Mouse (Mus musculus): Measurements from ENCODE around the gene Zfhx3.

Zfhx3 gene

DNA sequence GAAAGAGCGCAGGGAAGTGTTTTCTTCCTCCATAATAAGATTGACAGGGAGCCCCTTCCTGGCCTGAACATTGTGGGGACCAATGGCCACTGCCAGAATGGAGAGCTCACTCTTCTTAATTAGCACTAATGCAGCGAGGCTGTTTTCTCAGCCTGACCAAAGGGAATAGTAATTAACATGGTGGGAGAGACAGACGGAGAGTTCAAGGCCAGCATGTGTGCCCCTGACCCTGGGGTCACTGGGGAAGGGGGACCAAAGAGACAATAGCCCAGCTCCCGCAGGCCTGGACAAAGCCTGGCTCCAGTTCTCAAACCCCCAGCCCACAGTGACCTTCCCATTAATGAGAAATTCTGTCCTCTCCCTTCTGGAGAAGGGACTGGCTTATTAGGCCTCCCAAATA lies 419.0 kb downstream of the Zfhx3 start:
- DNase-seq (ENCODE audit: low spot score in 2 of 2) = no peak

DNA sequence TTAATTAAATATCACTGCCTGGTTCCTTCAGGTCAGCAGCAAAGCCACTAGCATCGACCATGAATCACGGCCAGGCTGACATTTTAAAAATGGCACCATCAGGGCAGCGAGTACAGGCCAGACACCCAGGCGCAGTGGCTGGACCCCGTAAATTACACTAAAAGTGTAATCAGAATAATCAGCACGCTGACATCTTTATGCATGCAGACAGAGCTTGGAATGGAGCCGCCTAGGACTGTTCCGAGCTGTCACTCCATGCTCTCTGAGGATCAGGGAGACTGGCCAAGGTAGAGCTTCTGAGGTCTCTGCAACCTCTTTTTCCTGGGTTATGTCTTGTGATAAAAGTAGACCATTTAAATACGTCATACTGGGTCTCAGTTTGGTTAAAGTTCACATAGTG lies 420.0 kb downstream of the Zfhx3 start:
- DNase-seq (ENCODE audit: low spot score in 2 of 2) = no peak

DNA sequence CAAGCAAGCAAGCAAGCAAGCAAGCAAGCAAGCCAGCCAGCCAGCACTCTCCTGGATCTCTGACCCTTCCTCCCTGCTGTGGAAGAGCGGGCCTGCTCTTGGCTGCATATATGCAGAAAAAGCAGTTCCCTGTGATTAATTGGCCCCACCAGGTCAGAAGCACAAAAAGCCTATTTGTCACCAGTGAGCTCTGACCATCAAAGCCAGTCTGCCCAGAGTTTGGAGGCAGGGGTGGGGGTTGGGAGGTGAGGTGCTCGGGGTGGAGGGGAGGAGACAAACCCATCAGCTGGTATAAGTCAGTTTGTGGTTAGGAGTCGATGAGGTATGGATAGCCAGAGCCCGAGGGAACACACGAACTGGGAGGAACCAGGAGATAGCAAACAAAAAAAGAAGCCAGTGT lies 421.0 kb downstream of the Zfhx3 start:
- DNase-seq (ENCODE audit: low spot score in 2 of 2) = no peak

DNA sequence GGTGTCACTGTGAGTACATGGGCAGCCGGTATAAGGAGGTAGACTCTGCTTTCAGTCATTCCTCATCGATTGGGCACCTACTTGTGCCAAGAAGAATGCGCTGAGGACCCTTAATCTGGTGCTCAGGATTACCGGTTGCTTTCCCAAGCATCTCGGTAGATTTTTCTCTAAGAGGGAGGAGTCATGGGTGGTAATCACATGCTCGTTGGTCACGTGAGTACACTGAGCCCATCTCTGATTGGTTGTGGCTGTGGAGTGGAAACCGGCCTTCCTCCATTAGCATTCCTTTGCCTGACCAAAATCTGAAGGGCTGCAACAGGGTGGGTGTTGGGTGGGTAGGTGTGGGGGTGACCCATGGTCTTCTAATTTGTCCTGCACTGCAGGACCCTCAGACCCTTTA lies 421.4 kb downstream of the Zfhx3 start:
- DNase-seq (ENCODE audit: low spot score in 2 of 2) = no peak

DNA sequence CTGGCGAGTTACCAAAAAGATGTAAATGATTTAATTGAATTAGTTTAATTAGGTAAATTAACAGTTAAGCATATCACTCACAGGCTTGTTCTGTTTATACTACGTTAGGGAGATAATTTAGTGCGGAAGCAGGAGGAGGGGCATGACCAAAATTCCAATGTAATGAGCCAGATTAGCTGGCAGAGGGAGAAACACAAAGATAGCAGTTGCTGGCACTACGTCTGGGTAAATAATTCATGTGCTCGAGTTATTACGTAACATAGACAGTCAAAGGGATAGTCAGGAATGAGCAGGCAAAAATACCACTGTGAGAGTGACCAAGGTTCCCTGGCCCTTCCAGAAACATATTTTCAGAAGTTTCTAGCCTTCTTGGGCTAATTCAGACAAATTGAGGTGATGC lies 426.6 kb downstream of the Zfhx3 start:
- peak; percentile 39 to 64 for DNase-seq (ENCODE audit: low spot score in 2 of 2)

DNA sequence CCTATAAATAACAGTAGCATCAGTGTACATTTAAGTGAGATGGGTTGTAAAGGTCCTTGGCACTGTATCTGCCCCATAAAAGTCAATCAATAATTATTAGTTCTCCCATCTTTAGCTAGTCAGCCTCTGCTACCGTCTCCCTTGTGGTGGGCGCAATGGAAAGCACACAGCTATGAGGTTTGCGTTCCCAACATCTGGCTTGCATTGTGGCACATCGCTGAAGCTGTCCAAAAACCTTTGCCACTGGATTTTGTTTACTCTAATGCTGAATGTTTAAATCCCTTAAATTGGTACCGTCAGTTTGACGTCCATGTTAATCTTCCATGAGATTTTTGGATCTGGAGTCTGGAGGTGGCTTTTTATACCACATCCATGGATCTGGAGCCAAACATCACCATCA lies 428.3 kb downstream of the Zfhx3 start:
- no peak for DNase-seq (ENCODE audit: low spot score in 2 of 2)

DNA sequence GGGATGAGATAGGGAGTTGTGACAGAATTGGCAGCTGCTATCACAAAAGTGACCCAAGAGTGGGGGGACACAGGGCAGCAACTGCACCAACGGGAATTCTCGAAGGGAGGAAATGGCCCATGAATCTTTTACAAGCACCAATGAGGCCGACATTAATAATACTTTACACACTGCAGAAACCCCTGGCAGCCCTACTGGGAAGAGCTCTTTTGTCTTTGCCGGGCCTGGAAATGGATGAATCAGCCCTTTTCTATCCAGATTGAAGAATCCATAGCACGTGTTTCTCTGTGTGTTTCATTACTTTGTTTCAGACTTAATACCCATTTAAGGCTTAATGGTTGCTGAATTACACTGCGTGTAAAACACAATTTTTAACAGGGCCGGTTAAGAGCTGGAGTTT lies 430.6 kb downstream of the Zfhx3 start:
- no peak for DNase-seq (ENCODE audit: low spot score in 2 of 2)

DNA sequence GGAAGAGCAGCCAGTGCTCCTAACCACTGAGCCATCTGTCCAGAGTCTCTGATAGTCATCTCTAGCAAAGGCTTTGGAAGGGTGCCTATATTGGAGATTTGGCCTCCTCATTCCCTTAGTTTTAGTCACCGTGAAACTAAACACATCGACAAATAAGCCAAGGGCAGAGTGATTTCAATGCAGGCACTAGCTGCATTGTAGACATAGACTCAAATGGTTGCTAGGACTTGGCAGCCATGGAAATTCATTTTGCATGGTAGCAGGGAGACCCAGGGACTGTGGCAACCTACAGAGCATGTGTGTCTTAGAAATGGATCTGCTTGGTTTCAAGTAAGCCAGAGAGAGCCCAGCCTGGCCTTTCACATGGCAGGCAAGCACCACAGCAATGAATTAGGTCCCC lies 435.6 kb downstream of the Zfhx3 start:
- no peak for DNase-seq (ENCODE audit: low spot score in 2 of 2)

DNA sequence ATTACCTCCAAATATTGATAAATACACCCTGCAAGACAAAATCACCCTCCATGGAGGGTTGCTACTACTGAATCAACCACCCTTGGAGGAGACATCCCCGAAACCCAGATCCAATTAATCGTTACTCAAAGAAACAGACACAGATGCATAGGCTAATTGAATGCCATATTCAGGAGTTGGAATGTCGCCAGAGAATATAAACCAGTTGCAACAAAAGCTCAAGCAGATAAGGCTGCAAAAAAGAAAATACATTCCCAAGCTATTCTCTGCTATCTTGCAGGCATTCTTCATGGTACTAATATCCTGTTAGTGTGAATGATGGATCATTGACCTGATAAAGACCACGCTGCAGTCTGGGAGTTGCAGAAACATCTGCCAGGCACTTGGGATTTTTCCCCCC lies 440.7 kb downstream of the Zfhx3 start:
- no peak for DNase-seq (ENCODE audit: low spot score in 2 of 2)

DNA sequence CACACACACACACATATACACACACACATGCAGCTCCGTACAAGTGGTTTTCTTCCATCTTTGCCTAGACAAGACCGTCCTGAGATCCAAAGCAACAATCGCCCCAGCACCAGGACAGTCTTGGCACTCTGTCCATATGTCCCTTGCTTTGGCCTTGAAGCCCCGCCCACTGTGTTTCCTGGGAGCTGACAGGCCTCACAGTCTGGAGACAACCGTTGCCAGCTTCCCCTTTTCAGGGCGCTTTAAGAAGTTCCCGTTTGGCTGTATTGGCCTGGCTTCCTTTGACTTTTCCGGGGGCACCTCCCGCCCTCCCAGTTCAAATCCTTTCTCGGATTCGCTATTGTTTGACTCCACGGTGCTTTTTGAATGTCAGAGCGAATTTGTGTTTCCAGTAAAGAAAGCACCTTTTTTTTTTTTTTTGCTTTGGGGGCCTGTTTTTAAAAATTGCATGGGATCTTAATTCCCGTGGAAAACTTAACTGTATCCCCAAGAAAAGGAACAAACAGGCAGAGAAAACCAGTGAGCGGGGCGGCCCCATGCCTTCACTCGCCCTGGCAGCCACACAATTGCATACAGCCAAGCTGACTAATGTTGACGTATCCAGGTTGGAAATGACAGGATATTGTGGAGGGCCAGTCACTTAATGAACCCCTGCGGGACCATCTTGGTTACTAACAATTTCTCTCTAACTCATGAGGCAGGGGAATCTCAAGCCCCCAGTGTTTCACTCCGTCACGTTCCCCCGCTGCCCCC lies 444.9 kb downstream of the Zfhx3 start:
- peak; percentile 24 to 41 for DNase-seq (ENCODE audit: low spot score in 2 of 2)

DNA sequence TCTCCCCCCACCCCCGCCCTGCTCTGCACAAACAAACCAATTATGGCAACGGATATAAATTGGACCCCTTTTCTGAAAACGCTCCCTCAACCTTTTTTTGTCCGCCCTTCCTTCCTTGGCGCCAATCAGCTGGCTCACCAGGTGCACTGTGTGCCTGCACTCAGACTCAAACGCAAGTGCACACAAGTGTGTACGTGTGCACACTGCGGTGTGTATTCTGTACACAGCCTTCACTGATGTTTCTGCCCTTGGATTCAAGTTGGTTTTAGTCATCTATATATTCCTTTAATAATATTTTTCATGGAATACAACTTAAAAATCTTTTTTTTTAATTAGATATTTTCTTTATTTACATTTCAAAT lies 445.4 kb downstream of the Zfhx3 start:
- DNase-seq (ENCODE audit: low spot score in 2 of 2) = no peak

DNA sequence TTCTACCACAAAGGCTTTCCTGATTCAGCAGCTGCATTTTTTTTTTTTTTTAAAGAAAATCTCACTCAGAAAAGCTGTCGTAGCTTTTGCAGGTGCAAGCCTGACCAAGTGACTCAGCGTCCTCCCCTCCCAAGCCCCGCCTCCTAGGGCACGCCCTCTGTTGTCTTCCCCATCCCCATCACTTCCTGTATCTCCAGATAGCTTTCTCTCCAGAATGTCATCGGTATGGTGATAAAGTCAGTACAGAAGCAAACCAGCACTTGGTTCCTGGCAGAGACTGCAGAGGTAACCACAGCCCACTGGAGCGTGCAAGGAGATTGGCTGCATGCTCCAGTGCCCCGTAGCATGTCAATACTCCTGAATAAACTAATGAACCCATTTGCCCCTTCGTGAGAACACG lies 450.5 kb downstream of the Zfhx3 start:
- DNase-seq (ENCODE audit: low spot score in 2 of 2) = no peak

DNA sequence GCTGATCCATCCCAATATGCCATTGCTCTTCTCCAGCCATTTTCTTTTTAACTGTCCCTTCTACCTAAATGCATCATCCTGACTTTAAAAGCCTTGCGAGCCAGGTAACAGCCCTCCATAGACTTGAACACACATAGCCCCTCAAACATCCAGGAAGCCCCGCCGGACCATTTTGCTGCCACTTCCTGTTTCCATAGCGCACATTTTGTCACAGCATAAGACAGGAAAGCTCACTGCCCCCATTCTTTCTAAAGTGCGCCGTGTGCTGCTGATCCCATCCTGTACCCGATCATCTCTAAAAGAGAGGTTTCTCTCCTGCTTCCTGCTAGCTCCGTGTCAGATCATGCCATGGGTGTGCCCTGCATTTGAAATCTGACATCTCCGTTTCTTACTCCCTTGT lies 459.7 kb downstream of the Zfhx3 start:
- DNase-seq (ENCODE audit: low spot score in 2 of 2) = no peak

DNA sequence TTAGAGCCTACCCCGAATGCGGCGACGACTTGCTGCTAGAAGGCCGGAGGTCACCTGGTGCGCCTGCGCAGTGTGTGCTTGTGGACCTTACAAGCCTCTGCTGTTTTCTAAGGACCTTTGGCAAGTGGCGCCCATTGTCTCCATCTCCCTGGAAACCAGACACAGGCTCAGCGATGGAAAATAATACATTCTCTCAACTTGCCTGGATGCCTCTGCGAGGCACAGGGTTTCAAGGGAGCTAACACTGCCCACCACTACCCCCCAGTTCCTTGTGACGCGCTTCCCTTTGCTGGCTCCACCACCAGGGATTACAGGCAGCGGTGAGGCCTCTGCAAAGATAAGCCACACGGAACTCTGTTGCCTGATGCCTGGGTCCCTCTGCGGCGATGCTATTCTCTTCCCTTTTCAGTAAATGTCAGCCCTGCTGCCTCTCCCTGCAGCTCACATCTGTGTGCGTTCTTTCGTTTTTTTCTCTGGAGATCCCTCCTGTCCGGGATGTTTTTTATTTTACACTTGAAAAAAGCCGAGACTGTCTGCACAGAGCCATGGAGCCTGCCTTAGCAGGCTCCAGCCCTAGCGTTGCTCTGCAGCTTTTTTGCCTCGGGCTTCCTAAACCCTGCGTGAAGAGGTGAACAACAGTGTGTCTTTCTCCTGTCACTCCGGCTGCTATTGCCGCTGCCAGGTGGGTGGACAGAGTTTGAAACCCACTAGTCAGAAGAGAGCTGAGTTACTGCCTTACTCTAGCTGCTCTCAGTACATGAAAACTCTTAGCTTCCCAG lies 464.5 kb downstream of the Zfhx3 start:
- no peak for DNase-seq (ENCODE audit: low spot score in 2 of 2)

DNA sequence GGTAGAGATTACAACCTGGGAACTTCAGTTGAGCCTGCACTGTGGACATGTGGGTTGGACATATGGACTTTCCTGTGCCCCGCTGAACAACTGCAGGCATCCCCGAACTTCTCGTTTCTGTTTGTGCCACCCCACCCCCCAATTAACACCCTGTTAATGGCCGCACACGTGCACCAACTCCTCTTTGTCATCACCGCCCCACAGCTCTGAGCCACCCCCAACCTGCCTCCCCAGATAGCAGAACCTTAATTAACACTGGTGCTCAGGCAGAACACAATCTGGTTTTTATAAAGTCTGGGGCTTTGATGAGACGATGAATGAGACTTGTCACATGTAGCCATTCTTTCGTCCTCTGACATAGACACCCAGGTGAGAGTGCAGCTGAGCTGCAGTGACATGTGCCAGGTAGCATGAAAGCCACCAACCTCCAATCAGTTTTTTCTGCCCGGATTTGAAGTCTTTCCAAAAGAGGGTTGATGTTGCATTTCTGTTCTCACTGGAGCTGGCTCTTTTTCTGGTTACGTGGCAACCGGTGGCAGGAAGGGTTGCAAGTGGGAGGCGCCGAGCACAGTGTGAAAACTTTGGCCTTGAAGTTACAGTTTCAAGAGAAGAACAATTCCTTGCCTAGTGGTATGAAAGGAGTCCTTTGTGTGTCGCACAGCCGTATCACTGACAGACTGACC lies 476.9 kb downstream of the Zfhx3 start:
- no peak for DNase-seq (ENCODE audit: low spot score in 2 of 2)

DNA sequence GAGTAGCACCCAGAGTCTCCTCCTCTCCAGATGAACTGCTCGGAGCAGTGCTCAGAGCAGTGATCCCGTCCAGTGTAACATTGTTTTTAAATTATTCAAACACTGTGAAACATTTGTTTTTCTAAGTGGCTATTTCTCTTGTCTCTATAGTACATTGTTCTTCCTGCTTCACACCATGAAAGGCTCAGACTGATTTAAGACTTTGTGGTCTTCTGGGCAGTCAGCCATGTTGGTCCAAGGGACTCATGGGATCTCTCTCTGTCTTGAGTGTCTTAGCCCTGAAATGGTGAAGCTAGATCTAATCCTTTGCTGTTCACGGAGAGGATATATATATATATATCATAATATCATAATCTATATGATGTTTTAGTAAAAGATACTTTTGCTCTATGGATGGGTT lies 480.1 kb downstream of the Zfhx3 start:
- DNase-seq (ENCODE audit: low spot score in 2 of 2) = no peak

DNA sequence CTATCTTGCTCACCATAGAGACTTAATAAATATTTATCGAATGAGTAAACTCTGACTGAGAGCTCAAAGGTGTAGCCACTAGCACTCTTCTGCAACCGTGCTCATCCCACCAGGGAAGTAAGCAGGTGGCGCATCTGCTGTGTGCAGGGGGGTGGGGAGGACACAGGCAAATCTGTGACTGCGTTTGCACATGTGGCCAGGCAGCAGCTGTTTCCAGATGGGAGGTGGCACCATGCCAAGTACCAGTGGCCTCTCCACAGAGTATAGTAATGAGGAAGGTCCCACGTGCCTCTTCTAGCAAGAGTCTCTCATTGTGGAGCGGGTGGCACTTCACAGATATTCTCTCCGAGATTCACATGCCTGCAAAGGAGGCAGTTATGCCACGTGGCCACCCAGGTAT lies 481.9 kb downstream of the Zfhx3 start:
- no peak for DNase-seq (ENCODE audit: low spot score in 2 of 2)

DNA sequence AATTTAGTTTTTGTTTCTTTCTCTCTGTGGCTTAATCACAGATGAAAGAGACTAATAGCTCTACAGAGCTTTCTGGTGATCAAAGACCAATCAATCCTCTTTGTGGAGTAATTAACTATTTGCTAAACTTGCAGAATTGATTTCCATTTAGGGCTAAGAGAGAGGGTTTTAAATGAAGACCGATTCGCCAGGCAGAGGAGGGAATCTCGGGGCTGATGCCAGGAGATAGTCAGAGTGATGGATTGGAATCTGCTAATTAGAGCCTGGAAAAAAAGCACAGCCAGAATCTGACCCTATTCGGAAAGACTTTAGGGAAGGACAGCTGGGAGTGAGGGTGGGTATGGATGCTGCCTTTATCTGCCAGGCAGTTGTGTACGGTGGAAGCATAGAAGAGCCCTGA lies 490.9 kb downstream of the Zfhx3 start:
- DNase-seq (ENCODE audit: low spot score in 2 of 2) = no peak

DNA sequence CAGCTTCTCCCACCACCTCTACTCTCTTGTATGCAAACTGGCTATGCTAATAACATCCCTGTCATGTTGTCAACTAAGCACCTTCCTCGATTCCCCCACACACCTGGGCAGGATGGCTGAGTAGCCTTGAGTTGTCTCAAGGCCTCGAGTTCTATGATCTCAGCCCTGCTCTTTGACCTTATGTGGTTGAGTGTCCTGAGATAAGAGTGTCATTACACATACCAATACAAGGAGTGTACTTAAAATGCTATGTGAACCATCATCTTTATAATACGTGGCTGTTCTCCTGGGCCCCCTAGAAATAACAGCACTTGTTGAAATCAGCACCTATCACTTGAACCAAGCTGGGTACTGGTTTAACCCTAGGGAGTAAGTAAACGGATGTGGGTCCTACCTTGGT lies 492.1 kb downstream of the Zfhx3 start:
- no peak for DNase-seq (ENCODE audit: low spot score in 2 of 2)

DNA sequence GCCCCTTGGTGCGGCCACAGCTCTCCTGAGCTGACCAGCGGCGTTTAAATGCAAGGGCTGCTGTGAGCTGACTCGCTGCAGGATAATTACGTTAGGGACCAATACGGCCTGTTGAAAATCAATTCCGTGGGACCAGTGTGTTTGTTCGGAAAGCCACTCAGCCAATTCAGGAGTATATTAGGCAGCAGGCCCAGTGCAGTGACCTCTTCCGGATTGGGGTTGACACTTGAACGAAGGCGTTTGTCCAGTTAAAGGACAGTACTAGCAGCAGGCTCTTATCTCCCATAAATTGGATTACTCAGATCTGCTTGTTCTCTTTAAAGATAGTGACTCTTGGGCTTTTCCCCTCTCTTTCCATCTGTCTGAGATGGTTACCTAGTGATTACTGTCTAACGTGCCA lies 493.9 kb downstream of the Zfhx3 start:
- no peak for DNase-seq (ENCODE audit: low spot score in 2 of 2)

DNA sequence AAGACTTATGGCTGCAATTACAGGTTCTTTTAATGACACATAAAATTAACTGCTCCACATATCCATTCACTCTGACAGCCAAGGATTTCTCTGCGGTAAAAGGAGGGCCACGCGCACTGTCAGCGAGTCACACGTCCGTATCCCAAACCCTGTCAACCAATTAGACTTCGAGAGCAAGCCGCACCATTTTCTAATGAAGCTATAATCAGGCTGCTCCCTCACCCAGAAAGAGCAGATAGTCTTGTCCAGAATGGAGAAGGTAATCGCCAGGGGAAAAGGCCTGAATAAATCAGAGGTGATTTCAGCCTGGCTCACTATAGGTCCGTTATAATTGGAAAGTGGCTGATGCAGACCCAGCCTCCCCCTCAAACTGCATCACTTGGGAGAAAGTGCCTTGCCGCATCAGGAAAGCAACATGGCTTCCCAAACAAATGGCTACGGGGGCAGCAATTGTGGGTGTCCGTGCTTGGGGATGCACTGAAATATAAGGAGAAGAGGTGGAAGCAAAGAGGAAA lies 494.9 kb downstream of the Zfhx3 start:
- no peak for DNase-seq (ENCODE audit: low spot score in 2 of 2)

DNA sequence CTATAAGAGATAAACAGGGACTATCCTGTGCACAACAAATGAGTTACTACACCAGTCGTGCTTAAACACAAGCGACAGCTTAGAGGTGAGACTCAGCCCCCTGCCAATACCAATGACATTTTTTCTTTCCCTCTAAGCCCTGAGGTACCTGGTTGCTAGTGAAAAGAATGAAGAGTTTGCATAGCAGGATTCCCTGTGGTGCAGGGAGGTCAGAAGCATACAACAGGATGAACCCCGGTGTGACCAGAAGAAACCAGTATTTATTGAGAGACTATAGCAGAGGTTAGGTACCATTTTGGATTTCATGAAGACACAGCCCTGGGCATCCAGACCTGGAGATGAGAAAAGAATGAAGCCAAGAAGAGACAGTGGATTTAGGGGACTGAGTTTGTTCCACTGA lies 498.0 kb downstream of the Zfhx3 start:
- DNase-seq (ENCODE audit: low spot score in 2 of 2) = no peak

DNA sequence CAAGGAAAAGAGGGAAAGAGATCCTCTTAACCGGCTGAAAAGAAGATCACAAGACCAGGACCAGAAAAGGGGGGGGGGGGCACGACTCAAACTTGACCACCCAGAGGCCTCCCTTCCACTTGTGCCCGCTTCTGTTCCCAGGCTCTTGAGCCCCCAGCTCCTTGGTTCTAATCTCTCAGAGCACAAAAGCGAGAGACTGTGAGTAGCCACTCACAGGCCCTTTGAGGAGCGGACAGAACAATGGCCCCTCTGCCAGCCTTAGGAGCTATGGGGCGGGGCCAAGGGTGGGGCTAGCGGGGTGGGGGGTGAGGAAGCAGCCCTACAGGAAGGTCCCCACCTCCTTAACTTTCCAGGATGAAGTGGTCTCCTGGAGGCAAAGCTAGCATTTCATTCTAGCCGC lies 508.4 kb downstream of the Zfhx3 start:
- no peak for DNase-seq (ENCODE audit: low spot score in 2 of 2)

All from heart, adult 9 months (tissue).